Mouse (Mus musculus) MEL (cell line): ENCODE measurements around the gene Ptar1. TPM values are rescaled to one million over a fixed set of nuclear protein-coding genes. Genes with fewer than 3 reads are reported as not detected.
A peak's percentile ranks its signal among the peaks of the same experiment; 100 is the strongest.

Experiments
- DNase-seq: peaks from one replicate; pipeline ENCODE4 v3.0.0; 2011; ENCODE audit warnings: low read depth, low spot score
- H3K27ac ChIP-seq: 2 replicates; pipeline ENCODE4 v1.5.1; 2012; ENCODE audit warnings: low read depth, mild to moderate bottlenecking, control low read depth, low read length, moderate library complexity; ENCODE audit not compliant: control insufficient read depth
- H3K27me3 ChIP-seq, 2 experiments: fragments of 150-350 bp in 1 of 2; sonication (generic) in 1 of 2; 2 replicates each; pipeline ENCODE4 v1.6.1; 2012; ENCODE audit warnings: low read length in 2 of 2, mild to moderate bottlenecking in 2 of 2, improper control_type of control experiment in 1 of 2, moderate library complexity in 1 of 2; ENCODE audit not compliant: insufficient read depth in 2 of 2, control insufficient read depth in 1 of 2
- H3K36me3 ChIP-seq, 2 experiments: 2 replicates each; pipeline ENCODE4 v1.6.1; 2012 to 2014; ENCODE audit warnings: low read length in 2 of 2, improper control_type of control experiment in 1 of 2, inconsistent platforms in 1 of 2, mild to moderate bottlenecking in 1 of 2; ENCODE audit not compliant: insufficient read depth in 2 of 2, control insufficient read depth in 1 of 2
- H3K4me1 ChIP-seq, 2 experiments: fragments of 150-350 bp in 1 of 2; sonication (generic) in 1 of 2; 2 replicates each; pipeline ENCODE4 v1.6.1; 2012; ENCODE audit warnings: low read length in 2 of 2, improper control_type of control experiment in 1 of 2, mild to moderate bottlenecking in 1 of 2; ENCODE audit not compliant: insufficient read depth in 2 of 2, control insufficient read depth in 1 of 2
- H3K4me3 ChIP-seq, 2 experiments: fragments of 150-350 bp in 1 of 2; sonication (generic) in 1 of 2; 2 replicates each; pipeline ENCODE4 v1.5.1; 2012; ENCODE audit warnings: low read depth in 2 of 2, low read length in 2 of 2, mild to moderate bottlenecking in 2 of 2, moderate library complexity in 2 of 2, control low read depth in 1 of 2, improper control_type of control experiment in 1 of 2; ENCODE audit not compliant: control insufficient read depth in 1 of 2, insufficient read depth in 1 of 2
- H3K79me2 ChIP-seq: 2 replicates; pipeline ENCODE4 v1.6.1; 2012; ENCODE audit warnings: mild to moderate bottlenecking, low read length, moderate library complexity; ENCODE audit not compliant: control insufficient read depth, poor library complexity, insufficient read depth
- H3K9ac ChIP-seq: 2 replicates; pipeline ENCODE4 v1.6.1; 2012; ENCODE audit warnings: low read depth, mild to moderate bottlenecking, control low read depth, low read length, moderate library complexity; ENCODE audit not compliant: control insufficient read depth, poor library complexity, severe bottlenecking
- H3K9me3 ChIP-seq: fragments of 150-350 bp; sonication (generic); replicated peaks from 2 replicates; pipeline ENCODE4 v1.6.1; 2012; ENCODE audit warnings: mild to moderate bottlenecking, low read length, improper control_type of control experiment, moderate library complexity; ENCODE audit not compliant: insufficient read depth
- CHD1 ChIP-seq: IDR thresholded peaks from 2 replicates; pipeline ENCODE4 v1.6.1; 2012; ENCODE audit warnings: low read depth, mild to moderate bottlenecking, inconsistent platforms, low read length, improper control_type of control experiment
- E2F4 ChIP-seq: IDR thresholded peaks from 2 replicates; pipeline ENCODE4 v1.6.1; 2011; ENCODE audit warnings: low read depth, low read length, improper control_type of control experiment, borderline replicate concordance
- EP300 ChIP-seq, 2 experiments: IDR thresholded peaks; 2 replicates each; pipeline ENCODE4 v1.6.1; 2011; ENCODE audit warnings: improper control_type of control experiment in 2 of 2, low read length in 2 of 2, low read depth in 1 of 2, mild to moderate bottlenecking in 1 of 2
- GABPA ChIP-seq: IDR thresholded peaks from 2 replicates; pipeline ENCODE4 v1.6.1; 2012; ENCODE audit warnings: low read depth, mild to moderate bottlenecking, inconsistent platforms, low read length, improper control_type of control experiment, moderate library complexity
- JUND ChIP-seq: IDR thresholded peaks from 2 replicates; pipeline ENCODE4 v1.6.1; 2011; ENCODE audit warnings: low read depth, mild to moderate bottlenecking, improper control_type of control experiment, low read length
- MAFK ChIP-seq: IDR thresholded peaks from 2 replicates; pipeline ENCODE4 v1.6.1; 2011; ENCODE audit warnings: low read depth, mild to moderate bottlenecking, low read length, improper control_type of control experiment, borderline replicate concordance
- MAZ ChIP-seq: IDR thresholded peaks from 2 replicates; pipeline ENCODE4 v1.6.1; 2012; ENCODE audit warnings: low read depth, mild to moderate bottlenecking, inconsistent platforms, low read length, improper control_type of control experiment
- MEF2A ChIP-seq: IDR thresholded peaks from 2 replicates; pipeline ENCODE4 v1.6.1; 2014; ENCODE audit warnings: low read depth, mild to moderate bottlenecking, inconsistent platforms, low read length, improper control_type of control experiment; ENCODE audit not compliant: poor library complexity, insufficient replicate concordance, severe bottlenecking; ENCODE audit errors: extremely low read depth
- NRF1 ChIP-seq: IDR thresholded peaks from 2 replicates; pipeline ENCODE4 v1.6.1; 2014; ENCODE audit warnings: low read depth, mild to moderate bottlenecking, inconsistent platforms, low read length, improper control_type of control experiment, moderate library complexity; ENCODE audit not compliant: poor library complexity, insufficient read depth, severe bottlenecking
- POLR2AphosphoS2 ChIP-seq: IDR thresholded peaks from 2 replicates; pipeline ENCODE4 v1.6.1; 2011; ENCODE audit warnings: low read length, improper control_type of control experiment
- RCOR1 ChIP-seq: IDR thresholded peaks from 2 replicates; pipeline ENCODE4 v1.6.1; 2012; ENCODE audit warnings: low read depth, mild to moderate bottlenecking, inconsistent platforms, low read length, improper control_type of control experiment
- SMC3 ChIP-seq: IDR thresholded peaks from 2 replicates; pipeline ENCODE4 v1.6.1; 2011; ENCODE audit warnings: low read depth, low read length, improper control_type of control experiment
- UBTF ChIP-seq: IDR thresholded peaks from 2 replicates; pipeline ENCODE4 v1.6.1; 2012; ENCODE audit warnings: low read depth, mild to moderate bottlenecking, inconsistent platforms, low read length, improper control_type of control experiment, moderate library complexity, borderline replicate concordance; ENCODE audit not compliant: insufficient read depth
- ZKSCAN1 ChIP-seq: IDR thresholded peaks from 2 replicates; pipeline ENCODE4 v1.6.1; 2012; ENCODE audit warnings: low read depth, mild to moderate bottlenecking, inconsistent platforms, low read length, improper control_type of control experiment, moderate library complexity
- ZMIZ1 ChIP-seq: IDR thresholded peaks from 2 replicates; pipeline ENCODE4 v1.6.1; 2012; ENCODE audit warnings: low read depth, mild to moderate bottlenecking, inconsistent platforms, low read length, improper control_type of control experiment, moderate library complexity
- polyA plus RNA-seq, 2 experiments: library from polyadenylated mRNA; stranded (reverse) in 1 of 2; unstranded in 1 of 2; fragments of >175 nt in 1 of 2; fragments of >200 nt in 1 of 2; gene quantifications; 2 replicates each; pipeline versions ENCODE4 v1.2.1 to v1.2.4; 2012; ENCODE audit warnings: low replicate concordance in 2 of 2, low read depth in 1 of 2; ENCODE audit not compliant: insufficient read length in 2 of 2, insufficient read depth in 1 of 2, missing spikeins in 1 of 2
- total RNA-seq: library from RNA; depleted of rRNA; stranded (reverse); fragments of 300-350 nt; gene quantifications from 2 replicates; pipeline ENCODE4 v1.2.3, GENCODE M21; 2012

Ptar1 gene
- total and polyA plus RNA-seq, 3 experiments = 4.9 to 6.9 TPM; not detected in 1

DNA sequence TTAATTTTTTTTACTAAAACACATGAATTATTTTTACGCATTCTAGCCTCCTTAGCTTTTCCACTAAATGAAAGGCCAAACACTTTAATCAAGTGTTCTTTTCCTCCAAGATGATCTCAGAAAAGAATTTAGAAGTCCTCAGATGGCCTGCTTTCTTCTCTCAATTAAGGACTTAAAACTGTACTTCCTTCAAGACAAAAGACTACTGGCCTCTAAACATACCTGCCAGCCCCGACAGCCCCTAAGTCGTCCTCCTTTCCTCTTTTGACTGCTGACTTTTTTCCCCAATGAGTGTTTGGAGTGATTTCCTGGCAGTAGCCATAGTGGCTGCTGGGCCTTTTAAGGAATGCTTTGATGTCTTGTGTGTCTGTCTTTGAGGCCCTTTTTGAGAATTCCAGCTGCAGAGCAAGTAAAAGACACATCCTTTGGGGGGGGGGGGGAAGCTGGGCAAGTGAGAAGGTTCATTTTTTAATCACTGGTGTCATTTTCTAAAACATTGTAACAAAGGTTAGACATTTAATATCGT is 1.3 kb downstream of the Ptar1 start:
- peak; percentile 39 for DNase-seq
- H3K4me1 ChIP-seq = peaks cover 0 to 11% of the 10 kb centered on the region in 2 experiments; a peak in 2 of 4 replicates
- TF ChIP-seq UBTF (no peak), CHD1 (0 out of 2 replicates have a peak, but pooled peaks have one; percentile 69), MAZ (no peak)
- TF ChIP-seq, all 39 proteins: peak for 1
- Histone ChIP-seq H3K79me2 (peaks cover 26% of the 10 kb centered on the region), H3K36me3 (peaks cover 0 to 18% of the 10 kb centered on the region in 2 experiments; a peak in 2 of 4 replicates), H3K9ac (peak overlapping the region; percentile 97), H3K9me3 (no peaks in the 10 kb centered on the region), H3K27me3 (no peaks in the 10 kb centered on the region), H3K4me3 (peak overlapping the region; percentile 47 to 95), H3K27ac (no peak overlapping the region)

DNA sequence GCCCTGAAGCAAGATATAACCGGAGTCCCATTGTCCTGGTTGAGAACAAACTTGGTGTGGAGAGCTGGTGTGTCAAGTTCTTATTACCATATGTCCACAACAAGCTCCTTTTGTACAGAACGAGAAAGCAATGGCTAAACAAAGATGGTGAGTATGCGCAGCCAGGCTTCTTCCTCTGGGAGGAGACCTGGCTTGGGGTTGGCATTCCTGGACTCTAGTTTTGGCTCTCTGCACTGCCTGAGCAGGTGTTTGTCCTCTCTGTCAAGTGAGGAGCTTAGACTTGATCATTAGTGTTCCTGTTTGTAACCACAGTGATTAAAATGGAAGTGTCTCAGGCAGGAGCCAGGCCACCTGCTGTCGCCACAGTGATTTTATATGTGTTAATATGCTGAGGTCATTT is 7.1 kb downstream of the Ptar1 start:
- H3K9ac ChIP-seq = no peak overlapping the region
- H3K27ac ChIP-seq = no peak overlapping the region
- H3K36me3 ChIP-seq = peaks cover 8% of the 10 kb centered on the region in 2 experiments
- no peak overlapping the region for H3K4me3 ChIP-seq
- no peak for DNase-seq
- H3K9me3 ChIP-seq = no peaks in the 10 kb centered on the region
- H3K27me3 ChIP-seq = no peaks in the 10 kb centered on the region
- H3K4me1 ChIP-seq = peaks cover 0 to 3% of the 10 kb centered on the region in 2 experiments; a peak in 1 of 4 replicates
- peaks cover 14% of the 10 kb centered on the region for H3K79me2 ChIP-seq
- TF ChIP-seq RCOR1 = no peak
- no peak for TF ChIP-seq MEF2A
- no peak for TF ChIP-seq EP300 (IDR thresholded peaks at IDR 0.05; ENCODE audit: low read depth in 1 of 2, low read length in 2 of 2)
- no peak for TF ChIP-seq POLR2AphosphoS2
- no peak for TF ChIP-seq E2F4
- no peak for TF ChIP-seq NRF1
- no peak for TF ChIP-seq GABPA
- TF ChIP-seq MAFK = no peak
- no peak for TF ChIP-seq ZMIZ1
- TF ChIP-seq ZKSCAN1 = no peak
- no peak for TF ChIP-seq SMC3
- no peak for TF ChIP-seq JUND
- TF ChIP-seq MAZ = no peak
